Mouse (Mus musculus): ENCODE measurements at regions not wholly inside any gene's neighbourhood (a gene's known extent, or its start where the extent isn't known, plus 50 kb on each side); places are given as distances from the start of the nearest gene placed in this dataset.
"Not testable (repeated sequence)": the region's sequence is repeated elsewhere in the genome, so short reads cannot be mapped to it uniquely, and the experiment has no call there.

DNA sequence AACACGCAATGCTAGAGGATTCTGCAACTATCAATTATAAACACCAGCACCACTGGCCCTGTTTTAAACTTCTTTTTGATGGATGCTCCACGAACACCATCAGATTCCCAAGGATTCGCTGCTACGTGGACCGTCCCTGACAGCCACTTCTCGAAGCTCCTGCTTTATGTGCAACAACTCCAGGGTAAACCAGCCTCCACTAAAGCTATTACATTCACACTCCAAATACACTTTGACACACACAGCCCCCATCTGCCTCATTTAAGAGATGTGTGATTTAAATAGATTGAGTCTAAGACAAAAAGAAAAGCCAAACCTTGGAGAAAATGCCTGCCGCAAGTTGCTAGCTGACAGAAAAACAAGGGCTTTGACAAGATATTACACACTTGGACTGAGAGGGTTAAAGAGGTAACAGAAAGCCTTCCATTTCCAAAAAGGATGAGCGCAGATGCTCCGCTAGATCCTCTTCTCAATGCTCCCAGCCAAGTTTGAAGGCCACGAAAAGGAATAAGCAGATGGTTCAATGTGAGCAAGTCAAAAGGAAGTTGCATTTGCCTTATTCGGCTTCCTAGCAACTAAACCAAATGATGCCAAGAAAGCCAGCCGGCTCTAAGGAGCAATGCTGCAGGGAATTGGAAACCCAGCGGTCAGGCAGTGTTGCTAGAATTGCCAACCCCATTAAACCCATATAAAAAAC, 54.0 kb upstream of the Cnep1r1 start:
- no peaks in the 10 kb centered on the region for H3K9me3 ChIP-seq (ENCODE audit: low read length)
- 78% methylated on average over 13 of the region's 13 CpGs for WGBS
- DNase-seq (ENCODE audit: low spot score): peak; percentile 81
- no peak overlapping the region for H3K4me3 ChIP-seq (ENCODE audit: low read depth, low read length)
- TF ChIP-seq CTCF (IDR thresholded peaks at IDR 0.05): no peak
- no peak overlapping the region for H3K27ac ChIP-seq (ENCODE audit: low read depth, low read length)
- no peaks in the 10 kb centered on the region for H3K4me1 ChIP-seq (ENCODE audit: insufficient read depth, low read length)
- no peak for ATAC-seq (ENCODE audit: low FRiP score)
- H3K4me2 ChIP-seq (ENCODE audit: low read depth, low read length, poor library complexity, severe bottlenecking): no peak overlapping the region
- no peaks in the 10 kb centered on the region for H3K36me3 ChIP-seq (ENCODE audit: insufficient read depth, low read length)
- H3K9ac ChIP-seq (replicated peaks; ENCODE audit: low read length, poor library complexity, severe bottlenecking): no peak overlapping the region
- H3K27me3 ChIP-seq (ENCODE audit: insufficient read depth, low read length): no peaks in the 10 kb centered on the region

DNA sequence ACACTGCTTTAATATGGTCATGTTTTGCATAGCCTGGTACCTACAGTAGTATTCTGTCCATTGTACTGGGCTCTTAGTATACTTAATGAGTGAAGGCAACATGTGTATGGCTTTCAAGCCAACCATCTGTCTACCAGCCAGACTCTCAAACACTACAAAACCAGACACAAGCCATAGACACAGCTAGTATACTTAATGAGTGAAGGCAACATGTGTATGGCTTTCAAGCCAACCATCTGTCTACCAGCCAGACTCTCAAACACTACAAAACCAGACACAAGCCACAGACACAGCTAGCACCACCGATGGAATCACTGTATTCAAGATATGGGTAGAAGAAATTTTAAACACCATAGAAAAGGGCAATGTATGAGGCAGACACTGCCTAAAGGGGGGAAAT, 59.5 kb upstream of the Cnep1r1 start:
- not testable (repeated sequence) for H3K36me3 ChIP-seq (ENCODE audit: insufficient read depth, low read length); H3K27me3 ChIP-seq (ENCODE audit: insufficient read depth, low read length); DNase-seq (ENCODE audit: low spot score); H3K9ac ChIP-seq (replicated peaks; ENCODE audit: low read length, poor library complexity, severe bottlenecking); H3K4me1 ChIP-seq (ENCODE audit: insufficient read depth, low read length); H3K4me3 ChIP-seq (ENCODE audit: low read depth, low read length); H3K4me2 ChIP-seq (ENCODE audit: low read depth, low read length, poor library complexity, severe bottlenecking); ATAC-seq (ENCODE audit: low FRiP score); H3K27ac ChIP-seq (ENCODE audit: low read depth, low read length); H3K9me3 ChIP-seq (ENCODE audit: low read length)
- 83% methylated on average over 1 of the region's 1 CpGs for WGBS

DNA sequence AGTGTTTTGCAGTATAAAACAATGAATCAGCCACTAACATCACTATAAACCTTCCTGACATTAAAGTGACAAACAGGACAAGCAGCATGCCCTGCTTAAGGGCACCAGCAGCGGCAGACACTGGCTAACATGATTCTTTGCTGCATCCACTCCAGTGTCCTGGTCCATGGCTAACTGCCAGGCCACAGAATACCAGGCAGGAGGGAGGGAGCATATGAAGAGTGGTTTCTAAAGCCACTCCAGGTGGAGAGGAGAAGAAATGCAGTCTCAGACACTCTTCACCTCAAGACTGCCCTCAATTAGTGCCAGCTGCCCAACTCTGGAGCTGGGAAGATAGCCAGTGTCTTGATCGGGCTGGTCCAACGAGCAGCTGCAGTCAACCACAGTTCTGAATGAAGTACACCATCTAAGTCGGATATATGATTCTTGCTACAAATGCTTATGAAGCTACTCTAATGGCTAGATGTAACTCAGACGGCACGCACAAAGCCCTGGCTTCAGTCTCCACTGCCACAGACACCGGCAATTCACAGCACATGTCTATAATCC, 60.8 kb upstream of the Cnep1r1 start:
- Histone ChIP-seq H3K4me3 (ENCODE audit: low read depth, low read length) (no peak overlapping the region), H3K36me3 (ENCODE audit: insufficient read depth, low read length) (no peaks in the 10 kb centered on the region), H3K27me3 (ENCODE audit: insufficient read depth, low read length) (no peaks in the 10 kb centered on the region), H3K4me1 (ENCODE audit: insufficient read depth, low read length) (no peaks in the 10 kb centered on the region), H3K9ac (replicated peaks; ENCODE audit: low read length, poor library complexity, severe bottlenecking) (no peak overlapping the region), H3K4me2 (ENCODE audit: low read depth, low read length, poor library complexity, severe bottlenecking) (no peak overlapping the region), H3K9me3 (ENCODE audit: low read length) (no peaks in the 10 kb centered on the region), H3K27ac (ENCODE audit: low read depth, low read length) (no peak overlapping the region)
- WGBS: 93% methylated on average over 7 of the region's 7 CpGs
- TF ChIP-seq CTCF (IDR thresholded peaks at IDR 0.05): no peak
- ATAC-seq (ENCODE audit: low FRiP score) (no peak), DNase-seq (ENCODE audit: low spot score) (no peak)

DNA sequence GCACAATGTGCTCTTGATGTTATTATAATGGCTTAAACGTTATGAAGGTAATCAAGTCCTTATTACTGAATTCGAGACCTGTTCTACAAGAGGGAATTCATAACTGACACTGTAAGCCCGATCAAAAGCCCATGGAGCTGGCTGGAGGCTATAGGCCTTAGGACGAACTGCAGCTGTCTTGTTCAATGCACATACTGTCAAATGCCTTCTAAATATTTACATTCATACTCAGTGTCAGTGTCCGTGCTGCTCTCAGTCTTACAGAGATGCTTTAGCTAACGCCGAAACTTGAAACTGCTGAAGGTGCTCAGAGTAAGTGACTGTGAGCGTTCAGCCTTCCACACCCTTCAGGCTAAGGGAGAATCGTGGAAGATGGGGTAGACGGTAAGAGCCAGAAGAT, 67.9 kb upstream of the Cnep1r1 start:
- DNase-seq (ENCODE audit: low spot score): no peak
- TF ChIP-seq CTCF (IDR thresholded peaks at IDR 0.05): no peak
- no peak for ATAC-seq (ENCODE audit: low FRiP score)
- Histone ChIP-seq H3K4me3 (ENCODE audit: low read depth, low read length) (no peak overlapping the region), H3K9ac (replicated peaks; ENCODE audit: low read length, poor library complexity, severe bottlenecking) (no peak overlapping the region), H3K36me3 (ENCODE audit: insufficient read depth, low read length) (no peaks in the 10 kb centered on the region), H3K4me2 (ENCODE audit: low read depth, low read length, poor library complexity, severe bottlenecking) (no peak overlapping the region), H3K9me3 (ENCODE audit: low read length) (no peaks in the 10 kb centered on the region), H3K4me1 (ENCODE audit: insufficient read depth, low read length) (no peaks in the 10 kb centered on the region), H3K27me3 (ENCODE audit: insufficient read depth, low read length) (no peaks in the 10 kb centered on the region), H3K27ac (ENCODE audit: low read depth, low read length) (no peak overlapping the region)
- WGBS: 83% methylated on average over 10 of the region's 10 CpGs

DNA sequence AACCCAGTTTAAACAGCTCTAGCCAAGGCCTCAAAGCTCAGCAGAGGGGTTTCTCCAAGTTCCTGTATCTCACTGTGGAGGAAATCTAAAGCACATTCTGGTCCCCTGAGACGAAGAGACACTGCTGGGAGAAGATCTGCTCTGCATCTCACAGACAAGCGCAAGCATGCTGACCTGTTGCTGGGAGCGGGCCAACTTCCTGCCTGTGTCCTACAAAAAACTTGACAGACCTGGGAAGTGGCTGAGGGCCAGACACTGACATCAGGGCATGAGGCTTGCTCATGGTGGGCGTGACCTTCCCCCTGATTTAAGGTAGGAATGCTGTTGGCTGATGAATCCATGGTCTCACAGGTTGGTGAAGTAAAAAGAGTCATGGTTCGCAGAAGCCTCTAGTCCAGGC, 69.5 kb upstream of the Cnep1r1 start:
- TF ChIP-seq CTCF (IDR thresholded peaks at IDR 0.05): no peak
- Histone ChIP-seq H3K4me3 (ENCODE audit: low read depth, low read length) (no peak overlapping the region), H3K9ac (replicated peaks; ENCODE audit: low read length, poor library complexity, severe bottlenecking) (no peak overlapping the region), H3K4me2 (ENCODE audit: low read depth, low read length, poor library complexity, severe bottlenecking) (no peak overlapping the region), H3K27me3 (ENCODE audit: insufficient read depth, low read length) (no peaks in the 10 kb centered on the region), H3K27ac (ENCODE audit: low read depth, low read length) (no peak overlapping the region), H3K9me3 (ENCODE audit: low read length) (no peaks in the 10 kb centered on the region), H3K4me1 (ENCODE audit: insufficient read depth, low read length) (no peaks in the 10 kb centered on the region), H3K36me3 (ENCODE audit: insufficient read depth, low read length) (no peaks in the 10 kb centered on the region)
- 70% methylated on average over 5 of the region's 5 CpGs for WGBS
- DNase-seq (ENCODE audit: low spot score): peak; percentile 30
- ATAC-seq (ENCODE audit: low FRiP score): no peak

DNA sequence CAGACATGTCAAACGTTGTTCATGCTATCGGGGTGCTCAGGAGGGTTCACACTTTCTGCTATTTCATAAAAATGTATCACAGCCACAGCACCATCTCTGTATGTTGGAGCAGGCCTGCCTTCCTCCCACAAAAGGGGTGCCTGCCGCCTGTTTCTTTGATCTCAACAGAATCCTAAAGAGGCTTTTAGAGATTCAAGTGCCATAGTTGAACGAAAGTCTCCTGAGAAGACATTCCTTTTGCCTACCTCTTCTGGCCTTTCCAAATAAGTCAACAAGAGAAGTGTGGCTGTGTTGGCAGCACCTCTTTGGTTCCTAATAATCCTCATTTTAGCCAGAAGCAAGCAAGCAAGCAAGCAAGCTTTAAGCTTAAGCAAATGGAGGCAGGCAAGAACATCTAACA, 72.6 kb upstream of the Cnep1r1 start:
- ATAC-seq (ENCODE audit: low FRiP score) (no peak), DNase-seq (ENCODE audit: low spot score) (no peak)
- H3K9me3 ChIP-seq (ENCODE audit: low read length): no peaks in the 10 kb centered on the region
- H3K4me2 ChIP-seq (ENCODE audit: low read depth, low read length, poor library complexity, severe bottlenecking): no peak overlapping the region
- no peaks in the 10 kb centered on the region for H3K36me3 ChIP-seq (ENCODE audit: insufficient read depth, low read length)
- no peak for TF ChIP-seq CTCF (IDR thresholded peaks at IDR 0.05)
- H3K4me1 ChIP-seq (ENCODE audit: insufficient read depth, low read length): no peaks in the 10 kb centered on the region
- no peaks in the 10 kb centered on the region for H3K27me3 ChIP-seq (ENCODE audit: insufficient read depth, low read length)
- H3K27ac ChIP-seq (ENCODE audit: low read depth, low read length): no peak overlapping the region
- H3K9ac ChIP-seq (replicated peaks; ENCODE audit: low read length, poor library complexity, severe bottlenecking): no peak overlapping the region
- no peak overlapping the region for H3K4me3 ChIP-seq (ENCODE audit: low read depth, low read length)
- WGBS: 75% methylated on average over 4 of the region's 4 CpGs
